Mouse (Mus musculus) lung, embryonic 14.5 days (tissue): Measurements from ENCODE around the gene Klhdc3. TPM values are rescaled to one million over a fixed set of nuclear protein-coding genes. Genes with fewer than 3 reads are reported as not detected.

Experiments used
- ATAC-seq: fragments of 200-750 bp; cut with Nextera tagmentation; 2 replicates; pipeline ENCODE4 v1.8.0; 2017; ENCODE audit warnings: mild to moderate bottlenecking, moderate TSS enrichment, moderate library complexity; ENCODE audit not compliant: insufficient read depth
- DNase-seq: peaks from one replicate; pipeline ENCODE4 v3.0.0-alpha.2; 2015
- H3K27ac ChIP-seq: fragments of 300-500 bp; sonication (generic); 2 replicates; pipeline ENCODE4 v1.5.1; 2014; ENCODE audit warnings: low read depth, mild to moderate bottlenecking, moderate library complexity
- H3K27me3 ChIP-seq: fragments of 300-500 bp; sonication (generic); 2 replicates; pipeline ENCODE4 v1.6.1; 2014; ENCODE audit warnings: low read length, control low read depth; ENCODE audit not compliant: insufficient read depth
- H3K36me3 ChIP-seq: fragments of 300-500 bp; sonication (generic); 2 replicates; pipeline ENCODE4 v1.6.1; 2014; ENCODE audit warnings: control low read depth; ENCODE audit not compliant: insufficient read depth
- H3K4me1 ChIP-seq: fragments of 300-500 bp; sonication (generic); 2 replicates; pipeline ENCODE4 v1.6.1; 2014; ENCODE audit warnings: antibody characterized with exemption, control low read depth; ENCODE audit not compliant: insufficient read depth
- H3K4me2 ChIP-seq: fragments of 300-500 bp; sonication (generic); 2 replicates; pipeline ENCODE4 v1.6.1; 2014; ENCODE audit warnings: mild to moderate bottlenecking
- H3K4me3 ChIP-seq: fragments of 300-500 bp; sonication (generic); 2 replicates; pipeline ENCODE4 v1.5.1; 2014; ENCODE audit warnings: low read depth, low read length
- H3K9ac ChIP-seq: fragments of 300-500 bp; sonication (generic); 2 replicates; pipeline ENCODE4 v1.6.1; 2014
- H3K9me3 ChIP-seq: fragments of 300-500 bp; sonication (generic); 2 replicates; pipeline ENCODE4 v1.6.1; 2016; ENCODE audit warnings: low read depth, low read length, control low read depth
- CTCF ChIP-seq: IDR thresholded peaks from 2 replicates; pipeline ENCODE4 v1.5.1; 2016; ENCODE audit warnings: antibody characterized with exemption, low read depth
- WGBS: fragments of 180-500 bp; shearing (Covaris S2); extraction: QIAGEN DNeasy Blood & Tissue Kit; methylation state at CpG from one replicate; pipeline ENCODE4 v1.1.7; 2014; 5-methylcytosine and 5-hydroxymethylcytosine counted together
- polyA plus RNA-seq: library from polyadenylated mRNA; unstranded; fragments of >200 nt; fragmentation: Nextera tagmentation; extraction: Ambion mirVana; gene quantifications from 2 replicates; pipeline ENCODE4 v1.2.1, GENCODE M21; 2014

The Klhdc3 gene
- polyA plus RNA-seq, 1 experiment from 2014 or later: 111 TPM

DNA sequence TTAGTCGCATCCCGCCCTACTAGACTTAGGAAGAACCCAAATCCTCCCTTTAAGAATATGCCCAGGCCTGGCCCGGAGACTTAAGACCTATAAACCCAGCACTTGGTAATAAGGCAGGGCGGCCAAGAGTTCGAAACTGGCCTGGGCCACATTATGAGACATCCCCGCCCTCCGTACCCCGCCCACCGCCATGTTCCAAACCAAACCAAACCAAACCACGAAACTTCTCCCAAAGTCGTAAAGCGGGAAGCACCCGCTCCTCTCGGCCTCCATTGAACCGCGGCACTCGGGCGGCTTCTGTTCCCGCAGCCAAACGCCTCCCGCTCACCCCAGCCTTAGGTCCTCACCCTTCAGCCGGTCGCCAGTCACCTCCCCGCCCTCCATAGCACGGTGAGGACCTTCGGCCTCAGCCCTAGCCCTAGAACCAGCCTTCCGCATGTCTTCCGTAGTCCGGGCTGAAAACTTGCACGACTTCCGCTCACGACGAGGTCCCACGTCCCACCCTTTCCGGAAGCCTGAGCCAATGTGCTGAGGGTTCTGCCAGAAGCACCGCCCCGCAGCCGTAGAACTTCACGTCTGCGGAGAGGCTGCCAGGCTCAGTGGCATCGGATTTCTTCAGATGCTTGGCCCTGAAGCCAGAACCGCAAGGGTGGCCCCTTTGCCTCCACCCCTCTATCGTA lies 6.7 kb downstream of the Klhdc3 start, which contains the start of gene Rrp36:
Gene Rrp36 (minus strand): TSS at position 503 of the 680 bp plus-strand sequence.
- Histone ChIP-seq H3K36me3 (peaks cover 63% of the 10 kb centered on the region), H3K9ac (peak within 1 kb of the TSS; percentile 82), H3K27ac (peak within 1 kb of the TSS; percentile 82), H3K9me3 (no peaks in the 10 kb centered on the region), H3K4me2 (peak within 1 kb of the TSS; percentile 93), H3K27me3 (no peaks in the 10 kb centered on the region), H3K4me3 (peak within 1 kb of the TSS; percentile 78), H3K4me1 (peaks cover 12% of the 10 kb centered on the region)
- peak; percentile 92 for ATAC-seq
- TF ChIP-seq CTCF: no peak
- under 1% methylated on average over 43 of the region's 43 CpGs for WGBS
- DNase-seq: peak; percentile 97

DNA sequence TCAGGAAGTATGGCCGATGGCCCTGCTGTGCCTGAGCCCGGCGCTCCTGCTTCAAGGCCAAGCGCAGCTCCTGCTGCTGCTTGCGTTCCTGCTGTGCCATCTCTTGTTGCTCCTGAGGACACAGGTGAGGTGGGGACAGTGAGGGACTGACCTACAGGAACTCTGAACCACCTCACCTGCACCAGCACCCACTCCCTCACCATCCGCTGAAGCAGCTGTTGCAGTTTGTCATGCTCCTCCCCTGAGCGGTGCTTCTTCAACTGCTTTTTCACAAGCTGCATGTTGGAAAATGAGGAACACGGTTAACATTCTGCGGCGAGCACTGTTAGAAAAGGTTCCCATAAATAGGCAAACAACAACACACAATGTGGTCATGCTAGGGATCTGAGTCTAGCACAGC lies 10.8 kb downstream of the Klhdc3 start:
- no peaks in the 10 kb centered on the region for H3K9me3 ChIP-seq
- no peak overlapping the region for H3K4me2 ChIP-seq
- H3K36me3 ChIP-seq: peaks cover 56% of the 10 kb centered on the region
- H3K4me3 ChIP-seq: no peak overlapping the region
- no peak overlapping the region for H3K9ac ChIP-seq
- peaks cover 9% of the 10 kb centered on the region for H3K4me1 ChIP-seq
- H3K27ac ChIP-seq: no peak overlapping the region
- 90% methylated on average over 10 of the region's 10 CpGs for WGBS
- DNase-seq (no peak), ATAC-seq (no peak)
- no peaks in the 10 kb centered on the region for H3K27me3 ChIP-seq
- no peak for TF ChIP-seq CTCF

DNA sequence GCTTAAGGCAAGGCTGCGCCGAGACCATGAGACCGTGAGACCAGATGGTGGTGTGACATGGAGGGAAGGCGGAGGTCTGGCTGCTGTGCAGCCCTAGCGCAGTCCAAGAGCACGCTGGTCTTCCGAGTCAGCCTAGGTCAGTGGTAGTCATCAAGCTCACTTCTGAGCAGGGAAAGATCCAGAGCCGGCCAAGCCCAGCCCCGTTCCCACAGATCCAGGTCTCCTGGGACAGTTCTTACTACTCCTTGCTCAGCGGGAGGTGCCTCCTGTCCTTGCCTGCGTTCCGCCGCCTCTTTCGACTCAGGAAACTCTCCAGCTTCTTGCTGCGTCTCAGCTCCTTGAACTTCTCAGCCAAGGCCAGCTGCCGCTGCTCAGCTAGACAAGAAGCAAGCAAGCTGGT lies 13.0 kb downstream of the Klhdc3 start:
- Histone ChIP-seq H3K4me1 (no peaks in the 10 kb centered on the region), H3K4me3 (no peak overlapping the region), H3K36me3 (peaks cover 74% of the 10 kb centered on the region), H3K27ac (no peak overlapping the region), H3K9me3 (no peaks in the 10 kb centered on the region), H3K9ac (no peak overlapping the region), H3K4me2 (no peak overlapping the region), H3K27me3 (no peaks in the 10 kb centered on the region)
- no peak for TF ChIP-seq CTCF
- ATAC-seq (no peak), DNase-seq (no peak)
- WGBS: 82% methylated on average over 16 of the region's 16 CpGs

GRCm38 (mm10) chr17:46662730-46663129 lies 18.0 kb downstream of the Klhdc3 start:
- no peak for TF ChIP-seq CTCF
- Histone ChIP-seq H3K9me3 (no peaks in the 10 kb centered on the region), H3K4me1 (no peaks in the 10 kb centered on the region), H3K4me3 (no peak overlapping the region), H3K9ac (no peak overlapping the region), H3K4me2 (no peak overlapping the region), H3K27me3 (no peaks in the 10 kb centered on the region), H3K27ac (no peak overlapping the region), H3K36me3 (peaks cover 91% of the 10 kb centered on the region)
- DNase-seq (no peak), ATAC-seq (no peak)
- 78% methylated on average over 5 of the region's 5 CpGs for WGBS

GRCm38 (mm10) chr17:46661981-46662380 lies 18.7 kb downstream of the Klhdc3 start:
- 90% methylated on average over 12 of the region's 12 CpGs for WGBS
- Histone ChIP-seq H3K27ac (no peak overlapping the region), H3K9me3 (no peaks in the 10 kb centered on the region), H3K4me1 (no peaks in the 10 kb centered on the region), H3K9ac (no peak overlapping the region), H3K4me3 (no peak overlapping the region), H3K4me2 (no peak overlapping the region), H3K27me3 (no peaks in the 10 kb centered on the region), H3K36me3 (peaks cover 93% of the 10 kb centered on the region)
- no peak for ATAC-seq
- DNase-seq: no peak
- no peak for TF ChIP-seq CTCF

- Histone ChIP-seq H3K9ac (no peak overlapping the region), H3K9me3 (no peaks in the 10 kb centered on the region), H3K4me3 (no peak overlapping the region), H3K4me2 (no peak overlapping the region), H3K4me1 (no peaks in the 10 kb centered on the region), H3K27me3 (no peaks in the 10 kb centered on the region), H3K36me3 (peaks cover 93% of the 10 kb centered on the region), H3K27ac (no peak overlapping the region)
- no peak for TF ChIP-seq CTCF
- no peak for DNase-seq
- no peak for ATAC-seq
- 91% methylated on average over 9 of the region's 9 CpGs for WGBS
Observed at GRCm38 (mm10) chr17:46661351-46661750, 19.4 kb downstream of the Klhdc3 start.

- peaks cover 7% of the 10 kb centered on the region for H3K4me1 ChIP-seq
- no peaks in the 10 kb centered on the region for H3K27me3 ChIP-seq
- TF ChIP-seq CTCF: no peak
- H3K4me3 ChIP-seq: no peak overlapping the region
- no peaks in the 10 kb centered on the region for H3K9me3 ChIP-seq
- peaks cover 87% of the 10 kb centered on the region for H3K36me3 ChIP-seq
- H3K4me2 ChIP-seq: no peak overlapping the region
- ATAC-seq (no peak), DNase-seq (no peak)
- no peak overlapping the region for H3K9ac ChIP-seq
- WGBS: 60% methylated on average over 6 of the region's 6 CpGs
- H3K27ac ChIP-seq: no peak overlapping the region
Observed at GRCm38 (mm10) chr17:46656054-46656453, 24.7 kb downstream of the Klhdc3 start.
